Mouse (Mus musculus) kidney, postnatal 0 days (tissue): ENCODE results near the gene Lhfpl3. TPM values are rescaled to one million over a fixed set of nuclear protein-coding genes. Genes with fewer than 3 reads are reported as not detected.
"Not testable (repeated sequence)": the region's sequence is repeated elsewhere in the genome, so short reads cannot be mapped to it uniquely, and the experiment has no call there.

Experiments used
- ATAC-seq: fragments of 200-750 bp; cut with Nextera tagmentation; replicated peaks from 2 replicates; pipeline ENCODE4 v1.8.0; 2017; ENCODE audit warnings: low read depth, moderate number of reproducible peaks, moderate TSS enrichment, moderate library complexity; ENCODE audit not compliant: low FRiP score
- DNase-seq: peaks from one replicate; pipeline ENCODE4 v3.0.0-alpha.2; 2016; ENCODE audit warnings: low spot score
- H3K27ac ChIP-seq: fragments of 300-500 bp; sonication (generic); 2 replicates; pipeline ENCODE4 v1.5.1; 2014; ENCODE audit warnings: mild to moderate bottlenecking
- H3K27me3 ChIP-seq: fragments of 300-500 bp; sonication (generic); 2 replicates; pipeline ENCODE4 v1.6.1; 2014; ENCODE audit warnings: low read length, mixed read lengths; ENCODE audit not compliant: insufficient read depth
- H3K36me3 ChIP-seq: fragments of 300-500 bp; sonication (generic); 2 replicates; pipeline ENCODE4 v1.6.1; 2014; ENCODE audit warnings: low read length, mixed read lengths; ENCODE audit not compliant: insufficient read depth
- H3K4me1 ChIP-seq: fragments of 300-500 bp; sonication (generic); replicated peaks from 2 replicates; pipeline ENCODE4 v1.6.1; 2014; ENCODE audit warnings: antibody characterized with exemption, low read length, mixed read lengths; ENCODE audit not compliant: insufficient read depth
- H3K4me2 ChIP-seq: fragments of 300-500 bp; sonication (generic); 2 replicates; pipeline ENCODE4 v1.6.1; 2014; ENCODE audit warnings: mild to moderate bottlenecking, low read length, moderate library complexity, mixed read lengths
- H3K4me3 ChIP-seq: fragments of 300-500 bp; sonication (generic); replicated peaks from 2 replicates; pipeline ENCODE4 v1.5.1; 2014; ENCODE audit warnings: low read depth, low read length
- H3K9ac ChIP-seq: fragments of 300-500 bp; sonication (generic); 2 replicates; pipeline ENCODE4 v1.6.1; 2014; ENCODE audit warnings: low read depth, low read length
- H3K9me3 ChIP-seq: fragments of 300-500 bp; sonication (generic); replicated peaks from 2 replicates; pipeline ENCODE4 v1.6.1; 2016; ENCODE audit warnings: low read length, inconsistent platforms, mixed read lengths
- CTCF ChIP-seq: IDR thresholded peaks from 2 replicates; pipeline ENCODE4 v1.5.1; 2016; ENCODE audit warnings: antibody characterized with exemption, low read depth, mild to moderate bottlenecking, moderate library complexity
- WGBS: fragments of 180-500 bp; shearing (Covaris S2); extraction: QIAGEN DNeasy Blood & Tissue Kit; methylation state at CpG from one replicate; pipeline ENCODE4 v1.1.7; 2014; 5-methylcytosine and 5-hydroxymethylcytosine counted together
- polyA plus RNA-seq: library from polyadenylated mRNA; unstranded; fragments of >200 nt; fragmentation: Nextera tagmentation; extraction: Ambion mirVana; gene quantifications from 2 replicates; pipeline ENCODE4 v1.2.1, GENCODE M21; 2015

The Lhfpl3 gene
- polyA plus RNA-seq = 0.84 and 1.3 TPM in 2 replicates

DNA sequence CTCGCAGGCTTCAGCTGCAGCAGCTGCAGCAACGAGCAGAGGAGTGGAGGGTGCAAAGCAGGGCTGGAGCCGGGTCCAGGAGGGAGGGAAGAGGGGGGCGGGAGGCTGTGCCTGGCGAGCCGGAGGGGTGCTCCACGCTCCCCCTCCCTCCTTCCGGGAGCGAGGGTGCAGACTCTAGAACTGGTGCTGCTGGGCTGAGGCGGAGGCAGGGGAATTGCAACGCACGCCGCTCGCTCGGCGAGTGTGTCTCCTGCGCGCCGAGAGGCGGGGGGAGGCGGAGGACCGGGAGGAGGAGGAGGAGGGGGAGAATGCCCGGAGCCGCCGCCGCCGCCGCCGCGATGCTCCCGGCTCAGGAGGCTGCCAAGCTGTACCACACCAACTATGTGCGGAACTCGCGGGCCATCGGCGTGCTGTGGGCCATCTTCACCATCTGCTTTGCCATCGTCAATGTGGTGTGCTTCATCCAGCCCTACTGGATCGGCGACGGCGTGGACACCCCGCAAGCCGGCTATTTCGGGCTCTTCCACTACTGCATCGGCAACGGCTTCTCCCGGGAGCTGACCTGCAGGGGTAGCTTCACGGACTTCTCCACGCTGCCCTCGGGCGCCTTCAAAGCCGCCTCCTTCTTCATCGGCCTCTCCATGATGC lies at the start of gene Lhfpl3:
Lhfpl3 (plus strand) TSS at position 175 of the 648 bp plus-strand sequence.
- H3K4me1 ChIP-seq = peaks cover 5% of the 10 kb centered on the region; the same call in 1 of the 2 replicates
- no peaks in the 10 kb centered on the region for H3K36me3 ChIP-seq
- H3K4me3 ChIP-seq = peak within 1 kb of the TSS; percentile 45
- WGBS = under 1% methylated on average over 45 of the region's 53 CpGs
- H3K4me2 ChIP-seq = peak within 1 kb of the TSS; percentile 84
- peak; percentile 63; the same call in 1 of the 2 replicates for ATAC-seq
- H3K27ac ChIP-seq = no peak within 1 kb of the TSS
- peak within 1 kb of the TSS; percentile 35; the same call in 1 of the 2 replicates for H3K9ac ChIP-seq
- TF ChIP-seq CTCF = no peak
- DNase-seq = no peak
- no peaks in the 10 kb centered on the region for H3K9me3 ChIP-seq
- H3K27me3 ChIP-seq = peaks cover 24% of the 10 kb centered on the region

DNA sequence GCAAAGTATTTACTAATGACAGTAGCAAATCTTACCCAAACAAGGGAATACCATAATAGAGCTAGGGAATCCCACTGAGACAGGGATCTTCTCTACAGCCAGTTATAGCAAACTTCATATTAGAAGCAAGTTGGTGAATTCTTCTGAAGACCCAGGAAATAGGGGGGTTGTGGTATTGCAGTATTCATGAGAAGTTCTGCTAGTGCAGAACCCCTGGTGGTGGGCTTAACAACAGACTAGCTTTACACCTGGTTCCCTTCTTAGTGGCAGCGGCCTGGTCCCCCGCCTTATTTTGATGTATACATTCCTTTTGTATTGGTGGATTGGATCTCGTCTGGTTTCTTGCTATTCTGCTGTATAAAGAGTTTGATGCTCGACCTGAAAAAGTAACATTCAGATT lies 39.6 kb upstream of the Lhfpl3 start:
- ATAC-seq, H3K9ac ChIP-seq, H3K4me2 ChIP-seq, H3K4me1 ChIP-seq, H3K27me3 ChIP-seq, H3K27ac ChIP-seq, DNase-seq, H3K4me3 ChIP-seq, H3K9me3 ChIP-seq, H3K36me3 ChIP-seq: not testable (repeated sequence)
- WGBS = 88% methylated on average over 4 of the region's 4 CpGs

DNA sequence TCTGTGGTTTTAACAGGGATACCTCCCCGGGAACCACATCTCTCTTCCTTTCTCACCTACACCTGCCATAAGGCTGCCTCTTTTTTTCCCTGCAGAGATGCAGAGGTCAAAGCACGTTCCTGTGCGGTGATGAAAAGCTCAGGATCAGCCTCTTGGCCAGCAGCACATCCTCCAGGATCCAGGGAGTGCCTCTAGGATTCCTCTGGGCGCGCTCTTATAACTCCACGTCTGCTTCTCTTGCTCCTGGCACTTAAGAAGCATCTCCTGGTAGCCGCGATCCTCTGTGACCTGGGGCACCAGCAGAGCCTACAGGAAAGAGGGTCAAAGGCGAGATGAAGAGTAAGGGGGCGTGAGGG lies 352 bp upstream of the Lhfpl3 start:
- DNase-seq = no peak
- peak overlapping the region; percentile 84 for H3K4me2 ChIP-seq
- WGBS = 3% methylated on average over 10 of the region's 10 CpGs
- no peak overlapping the region for H3K27ac ChIP-seq
- peak overlapping the region; percentile 45 for H3K4me3 ChIP-seq
- H3K36me3 ChIP-seq = no peaks in the 10 kb centered on the region
- H3K27me3 ChIP-seq = peaks cover 24% of the 10 kb centered on the region
- ATAC-seq = no peak
- 0 out of 2 replicates have a peak overlapping the region, but pooled peaks have one; percentile 35 for H3K9ac ChIP-seq
- TF ChIP-seq CTCF = no peak
- no peaks in the 10 kb centered on the region for H3K9me3 ChIP-seq
- peaks cover 5% of the 10 kb centered on the region; the same call in 1 of the 2 replicates for H3K4me1 ChIP-seq

DNA sequence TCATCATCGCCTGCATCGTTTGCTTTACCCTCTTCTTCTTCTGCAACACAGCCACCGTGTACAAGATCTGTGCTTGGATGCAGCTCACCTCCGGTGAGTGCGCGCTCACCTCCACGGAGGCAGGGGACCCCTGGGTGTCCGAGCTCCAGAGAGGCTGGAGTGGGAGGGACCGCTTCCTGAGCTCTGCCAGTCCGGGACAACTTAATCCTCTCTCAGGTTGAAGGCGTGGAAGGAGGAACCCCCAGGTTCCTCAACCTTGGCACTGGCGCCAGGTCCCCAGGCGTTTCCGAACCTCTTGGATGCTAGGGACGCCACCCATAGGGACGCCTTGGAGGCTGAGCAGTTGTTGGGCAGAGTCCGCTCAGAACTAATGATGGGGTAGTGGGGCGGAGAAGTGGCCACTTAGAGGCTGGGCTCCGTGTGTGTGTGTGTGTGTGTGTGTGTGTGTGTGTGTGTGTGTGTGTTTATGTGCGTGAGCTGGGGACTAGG lies 718 bp downstream of the Lhfpl3 start:
- Histone ChIP-seq H3K9me3 (no peaks in the 10 kb centered on the region), H3K36me3 (no peaks in the 10 kb centered on the region), H3K4me1 (peaks cover 5% of the 10 kb centered on the region; the same call in 1 of the 2 replicates), H3K9ac (no peak overlapping the region), H3K27me3 (peaks cover 24% of the 10 kb centered on the region), H3K4me2 (peak overlapping the region; percentile 84), H3K4me3 (peak overlapping the region; percentile 45), H3K27ac (no peak overlapping the region)
- no peak for TF ChIP-seq CTCF
- WGBS = under 1% methylated on average over 20 of the region's 20 CpGs
- DNase-seq (no peak), ATAC-seq (no peak)

DNA sequence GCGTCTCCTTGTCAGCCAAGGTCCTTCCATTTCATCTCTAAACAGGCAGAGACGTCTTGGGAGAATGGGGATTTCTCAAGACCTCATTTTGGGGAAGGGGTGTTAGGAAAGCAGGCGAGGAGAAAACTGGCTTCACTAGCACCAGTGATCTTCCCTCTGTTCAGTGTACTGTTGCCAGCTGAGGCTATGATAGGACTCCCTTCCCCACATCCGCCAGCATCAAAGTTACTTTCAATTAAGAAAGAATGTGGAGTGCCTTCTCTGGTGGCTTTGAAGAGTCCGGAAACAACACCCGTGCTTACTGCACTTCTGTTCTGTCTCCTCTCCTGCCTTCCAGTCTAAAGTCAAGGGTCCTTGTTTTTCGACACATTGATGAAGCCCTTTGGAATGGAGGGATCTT lies 1.4 kb downstream of the Lhfpl3 start:
- Histone ChIP-seq H3K27me3 (peaks cover 24% of the 10 kb centered on the region), H3K27ac (no peak overlapping the region), H3K9ac (no peak overlapping the region), H3K9me3 (no peaks in the 10 kb centered on the region), H3K4me1 (peaks cover 5% of the 10 kb centered on the region; the same call in 1 of the 2 replicates), H3K36me3 (no peaks in the 10 kb centered on the region), H3K4me2 (peak overlapping the region; percentile 84), H3K4me3 (peak overlapping the region; percentile 13; the same call in 1 of the 2 replicates)
- ATAC-seq (no peak), DNase-seq (no peak)
- no peak for TF ChIP-seq CTCF
- under 1% methylated on average over 7 of the region's 7 CpGs for WGBS

DNA sequence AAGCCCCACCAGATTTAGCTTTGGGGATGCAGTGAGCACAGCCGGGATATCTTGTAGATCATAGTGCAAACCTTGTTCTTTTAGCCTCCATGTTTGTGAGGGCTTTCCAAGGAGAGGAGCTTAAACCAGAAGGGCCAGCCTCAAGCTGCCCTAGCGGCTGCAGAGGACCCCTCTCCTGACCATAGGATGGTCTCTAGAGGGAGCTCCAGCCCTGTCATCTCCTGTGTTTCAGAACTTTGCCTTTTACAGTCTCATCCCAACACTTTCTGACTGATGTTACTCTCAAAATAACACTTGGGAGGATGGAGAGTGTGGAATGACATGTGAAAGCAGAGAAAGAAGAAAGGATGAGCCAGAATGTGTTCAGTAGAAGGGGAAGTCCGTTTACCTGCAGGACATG lies 11.4 kb downstream of the Lhfpl3 start:
- H3K4me1 ChIP-seq = no peaks in the 10 kb centered on the region
- H3K9ac ChIP-seq = no peak overlapping the region
- H3K4me3 ChIP-seq = no peak overlapping the region
- H3K27ac ChIP-seq = no peak overlapping the region
- no peak overlapping the region for H3K4me2 ChIP-seq
- no peaks in the 10 kb centered on the region for H3K9me3 ChIP-seq
- 45% methylated on average over 3 of the region's 3 CpGs for WGBS
- TF ChIP-seq CTCF = peak; percentile 64
- ATAC-seq (no peak), DNase-seq (no peak)
- H3K27me3 ChIP-seq = no peaks in the 10 kb centered on the region
- H3K36me3 ChIP-seq = no peaks in the 10 kb centered on the region

DNA sequence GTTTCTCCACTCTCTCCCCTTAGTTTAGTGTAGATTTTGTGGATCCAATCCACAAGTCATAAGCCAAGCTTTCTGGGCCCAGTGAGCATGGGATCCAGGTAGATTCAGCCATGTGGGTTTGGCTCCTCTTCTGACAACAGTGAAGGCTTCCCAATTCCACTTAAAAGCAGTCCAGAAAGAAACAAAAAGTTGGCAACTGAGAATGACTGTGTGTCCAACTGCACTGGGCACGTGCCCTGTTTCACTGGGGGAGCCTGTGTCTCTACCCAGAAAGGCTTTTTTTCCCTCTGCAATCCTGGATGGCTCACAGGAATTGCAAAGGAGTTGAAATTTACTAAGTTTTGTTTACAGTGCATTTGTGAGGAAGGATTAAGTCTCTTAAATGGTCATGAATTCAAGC lies 24.9 kb downstream of the Lhfpl3 start:
- DNase-seq (no peak), ATAC-seq (no peak)
- Histone ChIP-seq H3K9ac (no peak overlapping the region), H3K4me3 (no peak overlapping the region), H3K9me3 (no peaks in the 10 kb centered on the region), H3K27me3 (no peaks in the 10 kb centered on the region), H3K27ac (no peak overlapping the region), H3K36me3 (no peaks in the 10 kb centered on the region), H3K4me1 (no peaks in the 10 kb centered on the region), H3K4me2 (no peak overlapping the region)
- TF ChIP-seq CTCF = no peak
- 68% methylated on average over 1 of the region's 1 CpGs for WGBS
